Mouse (Mus musculus) G1E (cell line): Measurements from ENCODE around the gene Wdr92.

ENCODE experiments used
- CTCF ChIP-seq: IDR thresholded peaks from 2 replicates; pipeline ENCODE4 v1.5.1; 2012; ENCODE audit warnings: low read depth, low read length, inconsistent platforms, mixed read lengths
- GATA1 ChIP-seq: IDR thresholded peaks from 2 replicates; pipeline ENCODE4 v1.6.1; 2012; ENCODE audit warnings: borderline replicate concordance, low read length, inconsistent platforms, mixed read lengths
- GATA2 ChIP-seq: IDR thresholded peaks from 2 replicates; pipeline ENCODE4 v1.6.1; 2012; ENCODE audit warnings: low read depth, low read length, inconsistent platforms, borderline replicate concordance
- TAL1 ChIP-seq: conservative IDR thresholded peaks from 2 replicates; pipeline ENCODE4 v1.6.1; 2012; ENCODE audit warnings: low read depth, low read length, inconsistent platforms, mixed read lengths

GRCm38 (mm10) chr11:17180753-17181152 lies 1.2 kb upstream of the Wdr92 start:
- TF ChIP-seq CTCF, result no peak
- TF ChIP-seq GATA1, result no peak
- TF ChIP-seq TAL1, result no peak
- TF ChIP-seq GATA2, result no peak
